Mouse (Mus musculus) neural tube, embryonic 12.5 days (tissue): ENCODE measurements around the gene Ahcyl2. TPM values are rescaled to one million over a fixed set of nuclear protein-coding genes. Genes with fewer than 3 reads are reported as not detected.

ENCODE experiments used
- ATAC-seq: fragments of 200-750 bp; cut with Nextera tagmentation; 2 replicates; pipeline ENCODE4 v1.8.0; 2017; ENCODE audit warnings: low read depth, mild to moderate bottlenecking, moderate TSS enrichment, moderate library complexity; ENCODE audit not compliant: low FRiP score
- H3K27ac ChIP-seq: fragments of 300-500 bp; sonication (generic); 2 replicates; pipeline ENCODE4 v1.5.1; 2016
- H3K27me3 ChIP-seq: fragments of 300-500 bp; sonication (generic); replicated peaks from 2 replicates; pipeline ENCODE4 v1.6.1; 2016; ENCODE audit warnings: mild to moderate bottlenecking
- H3K36me3 ChIP-seq: fragments of 300-500 bp; sonication (generic); 2 replicates; pipeline ENCODE4 v1.6.1; 2016; ENCODE audit warnings: mild to moderate bottlenecking
- H3K4me1 ChIP-seq: fragments of 300-500 bp; sonication (generic); 2 replicates; pipeline ENCODE4 v1.6.1; 2016
- H3K4me2 ChIP-seq: fragments of 300-500 bp; sonication (generic); replicated peaks from 2 replicates; pipeline ENCODE4 v1.6.1; 2016; ENCODE audit warnings: mild to moderate bottlenecking
- H3K4me3 ChIP-seq: fragments of 300-500 bp; sonication (generic); 2 replicates; pipeline ENCODE4 v1.5.1; 2016
- H3K9ac ChIP-seq: fragments of 300-500 bp; sonication (generic); 2 replicates; pipeline ENCODE4 v1.6.1; 2016; ENCODE audit warnings: mild to moderate bottlenecking
- H3K9me3 ChIP-seq: fragments of 300-500 bp; sonication (generic); 2 replicates; pipeline ENCODE4 v1.6.1; 2016; ENCODE audit warnings: mild to moderate bottlenecking
- WGBS: fragments of 180-500 bp; shearing (Covaris S2); methylation state at CpG from one replicate; pipeline ENCODE4 v1.1.7; 2016; 5-methylcytosine and 5-hydroxymethylcytosine counted together
- polyA plus RNA-seq: library from polyadenylated mRNA; unstranded; fragments of >200 nt; fragmentation: Nextera tagmentation; extraction: Ambion mirVana; gene quantifications from 2 replicates; pipeline ENCODE4 v1.2.1, GENCODE M21; 2016

Gene Ahcyl2
- polyA plus RNA-seq, 1 experiment from 2014 or later = 18.0 TPM

GRCm38 (mm10) chr6:29935741-29936140 is 167.9 kb downstream of the Ahcyl2 start:
- WGBS = 97% methylated on average over 1 of the region's 1 CpGs
- H3K9me3 ChIP-seq = no peaks in the 10 kb centered on the region
- ATAC-seq = no peak

GRCm38 (mm10) chr6:29940428-29940827 is 172.6 kb downstream of the Ahcyl2 start:
- no peak overlapping the region for H3K4me3 ChIP-seq
- no peak overlapping the region for H3K9ac ChIP-seq
- 88% methylated on average over 4 of the region's 4 CpGs for WGBS
- H3K4me1 ChIP-seq = no peaks in the 10 kb centered on the region
- H3K9me3 ChIP-seq = no peaks in the 10 kb centered on the region
- no peak overlapping the region for H3K4me2 ChIP-seq
- no peaks in the 10 kb centered on the region for H3K27me3 ChIP-seq
- ATAC-seq = no peak
- H3K27ac ChIP-seq = no peak overlapping the region
- no peaks in the 10 kb centered on the region for H3K36me3 ChIP-seq

More at GRCm38 (mm10) chr6:29935741-29936140, 167.9 kb downstream of the Ahcyl2 start:
- no peaks in the 10 kb centered on the region for H3K27me3 ChIP-seq
- H3K4me2 ChIP-seq = no peak overlapping the region
- no peaks in the 10 kb centered on the region for H3K36me3 ChIP-seq
- no peak overlapping the region for H3K9ac ChIP-seq
- H3K4me3 ChIP-seq = no peak overlapping the region
- H3K4me1 ChIP-seq = no peaks in the 10 kb centered on the region
- no peak overlapping the region for H3K27ac ChIP-seq

- Histone ChIP-seq H3K9ac (no peak overlapping the region), H3K27me3 (no peaks in the 10 kb centered on the region), H3K27ac (no peak overlapping the region), H3K4me3 (no peak overlapping the region), H3K36me3 (no peaks in the 10 kb centered on the region), H3K4me2 (no peak overlapping the region), H3K4me1 (no peaks in the 10 kb centered on the region), H3K9me3 (no peaks in the 10 kb centered on the region)
- WGBS = 83% methylated on average over 2 of the region's 2 CpGs
- no peak for ATAC-seq
Measured at GRCm38 (mm10) chr6:29941036-29941435, 173.2 kb downstream of the Ahcyl2 start.

GRCm38 (mm10) chr6:29944465-29944864 is 176.7 kb downstream of the Ahcyl2 start:
- no peak overlapping the region for H3K4me2 ChIP-seq
- H3K36me3 ChIP-seq = no peaks in the 10 kb centered on the region
- no peak overlapping the region for H3K9ac ChIP-seq
- 83% methylated on average over 1 of the region's 1 CpGs for WGBS
- H3K9me3 ChIP-seq = no peaks in the 10 kb centered on the region
- H3K27ac ChIP-seq = no peak overlapping the region
- H3K27me3 ChIP-seq = no peaks in the 10 kb centered on the region
- H3K4me1 ChIP-seq = no peaks in the 10 kb centered on the region
- no peak overlapping the region for H3K4me3 ChIP-seq
- no peak for ATAC-seq

GRCm38 (mm10) chr6:29946568-29946967 is 178.8 kb downstream of the Ahcyl2 start:
- no peak for ATAC-seq
- no peak overlapping the region for H3K27ac ChIP-seq
- H3K4me2 ChIP-seq = no peak overlapping the region
- H3K9ac ChIP-seq = no peak overlapping the region
- 89% methylated on average over 2 of the region's 2 CpGs for WGBS
- no peaks in the 10 kb centered on the region for H3K9me3 ChIP-seq
- H3K4me1 ChIP-seq = no peaks in the 10 kb centered on the region
- no peaks in the 10 kb centered on the region for H3K27me3 ChIP-seq
- no peaks in the 10 kb centered on the region for H3K36me3 ChIP-seq
- no peak overlapping the region for H3K4me3 ChIP-seq

- ATAC-seq = no peak
- no peaks in the 10 kb centered on the region for H3K27me3 ChIP-seq
- H3K9ac ChIP-seq = no peak overlapping the region
- H3K36me3 ChIP-seq = no peaks in the 10 kb centered on the region
- no peak overlapping the region for H3K4me2 ChIP-seq
- no peaks in the 10 kb centered on the region for H3K9me3 ChIP-seq
- no peak overlapping the region for H3K27ac ChIP-seq
- no peaks in the 10 kb centered on the region for H3K4me1 ChIP-seq
- H3K4me3 ChIP-seq = no peak overlapping the region
- WGBS = 81% methylated on average over 6 of the region's 6 CpGs
Measured at GRCm38 (mm10) chr6:29947823-29948222, 180.0 kb downstream of the Ahcyl2 start.

- Histone ChIP-seq H3K27ac (no peak overlapping the region), H3K36me3 (no peaks in the 10 kb centered on the region), H3K4me2 (no peak overlapping the region), H3K4me3 (no peak overlapping the region), H3K4me1 (no peaks in the 10 kb centered on the region), H3K9ac (no peak overlapping the region), H3K27me3 (no peaks in the 10 kb centered on the region), H3K9me3 (no peaks in the 10 kb centered on the region)
- no peak for ATAC-seq
- WGBS = 93% methylated on average over 4 of the region's 4 CpGs
Measured at GRCm38 (mm10) chr6:29956749-29957148, 188.9 kb downstream of the Ahcyl2 start.

- Histone ChIP-seq H3K4me1 (no peaks in the 10 kb centered on the region), H3K4me2 (no peak overlapping the region), H3K4me3 (no peak overlapping the region), H3K9me3 (no peaks in the 10 kb centered on the region), H3K27ac (no peak overlapping the region), H3K36me3 (no peaks in the 10 kb centered on the region), H3K27me3 (no peaks in the 10 kb centered on the region), H3K9ac (no peak overlapping the region)
- ATAC-seq = no peak
- WGBS = 78% methylated on average over 3 of the region's 3 CpGs
Measured at GRCm38 (mm10) chr6:29958669-29959068, 190.9 kb downstream of the Ahcyl2 start.

GRCm38 (mm10) chr6:29961081-29961480 is 193.3 kb downstream of the Ahcyl2 start:
- H3K27me3 ChIP-seq = no peaks in the 10 kb centered on the region
- 92% methylated on average over 6 of the region's 6 CpGs for WGBS

More at GRCm38 (mm10) chr6:29961081-29961480, 193.3 kb downstream of the Ahcyl2 start:
- H3K4me3 ChIP-seq = no peak overlapping the region
- no peak overlapping the region for H3K4me2 ChIP-seq
- ATAC-seq = no peak
- H3K9me3 ChIP-seq = no peaks in the 10 kb centered on the region
- no peak overlapping the region for H3K27ac ChIP-seq
- no peak overlapping the region for H3K9ac ChIP-seq
- H3K4me1 ChIP-seq = no peaks in the 10 kb centered on the region
- H3K36me3 ChIP-seq = no peaks in the 10 kb centered on the region

Other genes starting within 250 kb of the Ahcyl2 start
- 2.4 and 3.5 TPM in 2 replicates for gene Irf5, start 241.4 kb upstream of the Ahcyl2 start, polyA plus RNA-seq
- 98.2 and 99.9 TPM in 2 replicates for gene Tnpo3, start 158.1 kb upstream of the Ahcyl2 start, polyA plus RNA-seq
- 6.1 and 6.9 TPM in 2 replicates for gene Tspan33, start 73.8 kb upstream of the Ahcyl2 start, polyA plus RNA-seq
- 36.5 and 41.9 TPM in 2 replicates for gene Smo, start 32.5 kb upstream of the Ahcyl2 start, polyA plus RNA-seq
- gene Strip2, start 149.0 kb downstream of the Ahcyl2 start, polyA plus RNA-seq = 0.84 and 0.87 TPM in 2 replicates